Mouse (Mus musculus) kidney, embryonic 15.5 days (tissue): ENCODE results near the gene Arl6ip4. TPM values are rescaled to one million over a fixed set of nuclear protein-coding genes. Genes with fewer than 3 reads are reported as not detected.

Experiments
- ATAC-seq: fragments of 200-750 bp; cut with Nextera tagmentation; replicated peaks from 2 replicates; pipeline ENCODE4 v1.8.0; 2017; ENCODE audit warnings: moderate TSS enrichment; ENCODE audit not compliant: low FRiP score
- H3K27ac ChIP-seq: fragments of 300-500 bp; sonication (generic); 2 replicates; pipeline ENCODE4 v1.5.1; 2015; ENCODE audit warnings: mild to moderate bottlenecking, inconsistent platforms
- H3K27me3 ChIP-seq: fragments of 300-500 bp; sonication (generic); 2 replicates; pipeline ENCODE4 v1.6.1; 2015; ENCODE audit warnings: inconsistent platforms
- H3K36me3 ChIP-seq: fragments of 300-500 bp; sonication (generic); 2 replicates; pipeline ENCODE4 v1.6.1; 2015; ENCODE audit warnings: inconsistent platforms
- H3K4me1 ChIP-seq: fragments of 300-500 bp; sonication (generic); 2 replicates; pipeline ENCODE4 v1.6.1; 2015; ENCODE audit warnings: inconsistent platforms
- H3K4me2 ChIP-seq: fragments of 300-500 bp; sonication (generic); 2 replicates; pipeline ENCODE4 v1.6.1; 2015; ENCODE audit warnings: moderate library complexity, mild to moderate bottlenecking, inconsistent platforms
- H3K4me3 ChIP-seq: fragments of 300-500 bp; sonication (generic); replicated peaks from 2 replicates; pipeline ENCODE4 v1.5.1; 2015; ENCODE audit warnings: mild to moderate bottlenecking, inconsistent platforms
- H3K9ac ChIP-seq: fragments of 300-500 bp; sonication (generic); 2 replicates; pipeline ENCODE4 v1.6.1; 2015; ENCODE audit warnings: mild to moderate bottlenecking, inconsistent platforms
- H3K9me3 ChIP-seq: fragments of 300-500 bp; sonication (generic); replicated peaks from 2 replicates; pipeline ENCODE4 v1.6.1; 2016; ENCODE audit warnings: inconsistent platforms
- WGBS: fragments of 180-500 bp; shearing (Covaris S2); methylation state at CpG from one replicate; pipeline ENCODE4 v1.1.7; 2015; ENCODE audit warnings: mixed read lengths; 5-methylcytosine and 5-hydroxymethylcytosine counted together
- polyA plus RNA-seq: library from polyadenylated mRNA; unstranded; fragments of >200 nt; fragmentation: Nextera tagmentation; extraction: Ambion mirVana; gene quantifications from 2 replicates; pipeline ENCODE4 v1.2.1, GENCODE M21; 2015

The Arl6ip4 gene
- polyA plus RNA-seq, 1 experiment from 2014 or later: 108 TPM

DNA sequence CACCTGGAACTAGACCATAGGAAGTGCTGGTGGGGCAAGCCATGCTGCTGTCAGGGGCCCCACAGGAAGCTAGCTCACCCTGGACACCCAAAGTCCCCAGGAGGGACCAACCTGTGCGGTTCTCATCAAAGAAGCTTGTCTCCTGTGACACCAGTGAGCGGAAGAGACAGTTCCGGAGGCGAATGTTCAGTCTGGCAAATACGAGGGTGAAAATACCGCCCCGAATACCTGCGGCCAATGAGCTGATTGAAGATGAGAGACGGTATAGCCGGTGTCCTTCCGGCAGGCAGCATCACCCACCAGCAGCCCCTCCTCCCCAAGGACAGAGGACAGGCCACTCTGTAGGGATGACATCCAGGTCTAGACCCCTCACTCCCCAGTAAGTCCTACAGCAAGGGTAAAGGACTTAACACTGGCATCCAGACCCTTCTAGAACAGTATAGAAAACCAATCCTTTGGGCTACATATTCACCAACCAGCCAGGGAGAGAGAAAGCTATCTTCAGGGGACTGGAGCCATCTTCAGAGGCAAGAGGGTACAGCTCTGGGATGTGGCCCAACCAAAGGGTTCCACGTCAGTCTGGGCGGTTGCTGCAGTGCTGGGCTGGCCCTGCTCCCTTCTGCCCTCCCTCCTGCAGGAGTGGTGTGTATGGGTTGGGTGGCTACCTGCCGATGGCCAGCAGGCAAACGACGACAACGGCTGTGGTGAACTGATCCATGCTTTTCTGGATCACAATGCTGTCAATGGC lies 32.8 kb upstream of the Arl6ip4 start:
- WGBS: 88% methylated on average over 17 of the region's 17 CpGs

DNA sequence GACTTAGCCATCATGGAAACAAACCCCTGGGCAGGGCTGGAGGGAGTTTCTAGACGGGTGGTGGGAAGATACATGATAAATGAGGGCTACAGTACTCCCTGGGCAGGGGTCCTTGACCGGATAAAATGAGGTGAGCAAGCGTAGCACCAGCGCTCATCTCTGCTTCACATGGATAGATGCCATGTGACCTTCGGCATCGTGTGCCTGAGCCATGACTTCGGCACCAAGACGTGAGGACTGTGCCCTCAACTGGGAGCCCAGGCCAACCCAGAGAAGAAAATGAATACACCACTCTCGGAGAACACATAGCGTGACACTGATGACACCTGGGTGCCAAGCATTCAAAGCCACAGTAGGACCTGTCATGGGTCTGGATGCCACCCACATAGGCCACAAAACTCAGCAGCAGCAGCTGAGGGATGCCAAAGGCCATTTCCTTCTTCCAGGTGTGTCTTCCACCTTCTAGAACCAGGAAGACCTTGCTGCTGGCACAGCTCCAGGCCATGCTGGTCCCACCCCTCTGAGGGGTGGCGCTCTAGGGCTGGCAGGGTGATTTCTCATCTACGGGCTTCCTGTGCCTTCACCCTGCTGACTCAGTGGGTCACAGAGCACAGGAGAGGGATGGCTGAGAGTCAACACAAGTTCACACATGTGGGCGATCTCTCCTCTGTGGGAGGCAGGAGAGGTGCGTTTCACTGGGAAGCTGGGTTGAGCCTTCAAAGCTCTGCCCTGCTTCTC lies 31.9 kb upstream of the Arl6ip4 start:
- H3K4me2 ChIP-seq: no peak overlapping the region
- no peak overlapping the region for H3K27ac ChIP-seq
- H3K9ac ChIP-seq: no peak overlapping the region
- 76% methylated on average over 14 of the region's 14 CpGs for WGBS
- no peak overlapping the region for H3K4me3 ChIP-seq
- H3K9me3 ChIP-seq: no peaks in the 10 kb centered on the region
- no peak for ATAC-seq
- H3K4me1 ChIP-seq: no peaks in the 10 kb centered on the region
- H3K27me3 ChIP-seq: no peaks in the 10 kb centered on the region
- no peaks in the 10 kb centered on the region for H3K36me3 ChIP-seq

More for the DNA sequence above, 32.8 kb upstream of the Arl6ip4 start:
- Histone ChIP-seq H3K4me2 (no peak overlapping the region), H3K4me1 (no peaks in the 10 kb centered on the region), H3K27me3 (no peaks in the 10 kb centered on the region), H3K9me3 (no peaks in the 10 kb centered on the region), H3K4me3 (no peak overlapping the region), H3K9ac (no peak overlapping the region), H3K27ac (no peak overlapping the region), H3K36me3 (no peaks in the 10 kb centered on the region)
- no peak for ATAC-seq

DNA sequence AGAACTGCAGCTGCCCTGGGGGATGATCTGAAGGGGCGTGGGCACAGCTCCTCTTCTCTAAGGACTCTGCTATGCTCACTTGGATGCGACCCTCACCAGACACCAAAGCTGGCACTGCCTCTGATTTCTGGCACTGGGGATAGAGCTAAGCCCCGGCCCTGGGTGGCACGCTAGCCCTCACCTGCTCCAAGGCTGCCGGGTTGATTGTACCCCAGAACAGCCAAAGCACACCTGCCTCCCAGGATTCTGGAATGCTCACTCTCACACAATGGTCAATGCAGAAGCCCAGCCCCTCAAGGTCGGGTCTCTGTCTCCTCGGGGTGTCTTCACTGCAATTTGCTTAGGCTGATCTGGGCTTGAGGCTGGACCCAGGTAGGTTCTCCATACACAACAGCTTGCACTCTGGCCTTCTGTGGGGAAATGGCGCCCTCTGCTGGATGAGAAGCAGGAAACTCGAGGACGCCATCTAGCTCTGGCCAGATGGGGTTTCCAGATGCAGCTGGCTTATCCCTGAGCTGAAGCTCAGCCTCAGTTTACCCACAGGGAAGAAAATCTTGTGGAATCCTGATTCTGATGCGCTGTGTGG lies 31.2 kb upstream of the Arl6ip4 start:
- Histone ChIP-seq H3K4me1 (no peaks in the 10 kb centered on the region), H3K4me2 (no peak overlapping the region), H3K27me3 (no peaks in the 10 kb centered on the region), H3K36me3 (no peaks in the 10 kb centered on the region), H3K4me3 (no peak overlapping the region), H3K27ac (no peak overlapping the region), H3K9ac (no peak overlapping the region), H3K9me3 (no peaks in the 10 kb centered on the region)
- peak; percentile 23; the same call in 1 of the 2 replicates for ATAC-seq
- WGBS: 44% methylated on average over 11 of the region's 11 CpGs

DNA sequence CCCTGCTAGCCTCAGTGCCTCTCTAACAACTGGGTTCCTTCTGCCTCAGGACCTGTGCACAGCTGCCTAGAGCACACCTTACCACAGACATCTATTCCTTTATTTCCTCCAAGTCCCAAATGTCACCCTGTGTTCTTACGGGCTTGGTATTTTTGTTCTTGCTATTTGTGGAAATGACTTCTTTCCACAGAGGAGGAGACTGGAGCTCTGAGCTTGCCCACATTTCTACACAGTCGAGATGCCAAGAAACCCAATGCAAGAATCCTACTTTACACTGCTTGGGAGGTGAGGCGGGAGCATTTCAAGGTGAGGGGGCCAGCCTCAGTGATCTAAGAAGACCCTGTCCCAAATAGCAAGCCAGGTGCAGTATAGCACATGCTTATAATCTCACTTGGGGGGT lies 30.4 kb upstream of the Arl6ip4 start:
- no peak overlapping the region for H3K4me2 ChIP-seq
- no peaks in the 10 kb centered on the region for H3K4me1 ChIP-seq
- no peak for ATAC-seq
- H3K27ac ChIP-seq: no peak overlapping the region
- H3K9me3 ChIP-seq: no peaks in the 10 kb centered on the region
- H3K9ac ChIP-seq: no peak overlapping the region
- WGBS: 76% methylated on average over 3 of the region's 3 CpGs
- no peaks in the 10 kb centered on the region for H3K27me3 ChIP-seq
- no peak overlapping the region for H3K4me3 ChIP-seq
- H3K36me3 ChIP-seq: no peaks in the 10 kb centered on the region

DNA sequence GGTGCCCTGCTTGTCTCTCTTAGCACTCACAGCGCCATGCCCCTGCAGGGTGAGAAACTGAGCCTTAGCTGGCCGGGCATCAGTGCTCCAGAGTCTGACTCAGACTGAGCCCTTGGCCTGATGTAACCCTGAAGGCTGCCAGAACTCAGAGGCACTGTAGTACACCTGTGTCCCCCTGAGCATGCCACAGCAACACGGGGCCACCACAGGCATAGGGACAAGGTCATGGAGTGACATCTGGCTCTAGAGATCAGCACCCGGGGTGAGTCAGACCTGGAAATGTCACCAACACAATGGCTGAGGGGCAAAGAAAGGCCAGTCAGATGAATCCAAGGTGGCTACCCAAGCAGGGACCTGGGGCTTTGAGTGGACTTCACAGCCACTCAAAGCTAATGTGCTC lies 29.0 kb upstream of the Arl6ip4 start:
- 78% methylated on average over 4 of the region's 4 CpGs for WGBS

DNA sequence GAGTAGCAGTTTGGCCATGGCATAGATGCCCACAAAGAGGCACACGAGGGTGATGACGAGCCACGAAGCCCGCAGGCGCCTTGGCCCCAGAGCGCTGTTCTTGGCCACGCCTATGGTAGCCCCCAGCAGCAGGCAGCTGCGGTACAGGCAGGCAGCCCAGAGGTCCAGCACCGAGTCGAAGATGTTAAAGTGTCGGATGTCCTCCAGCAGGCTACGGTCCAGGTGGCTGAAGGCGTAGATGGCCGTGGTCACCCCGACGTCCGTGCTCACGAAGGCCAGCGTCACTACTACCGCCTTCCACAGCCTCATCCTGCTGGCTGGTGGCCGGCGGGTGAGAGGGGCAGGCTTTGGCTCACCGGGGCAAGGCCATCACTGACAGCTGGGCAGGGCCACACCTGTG lies 26.0 kb upstream of the Arl6ip4 start:
- Histone ChIP-seq H3K4me3 (no peak overlapping the region), H3K36me3 (no peaks in the 10 kb centered on the region), H3K9me3 (no peaks in the 10 kb centered on the region), H3K27me3 (no peaks in the 10 kb centered on the region), H3K4me1 (peaks cover 8% of the 10 kb centered on the region), H3K9ac (no peak overlapping the region), H3K27ac (no peak overlapping the region), H3K4me2 (no peak overlapping the region)
- WGBS: 83% methylated on average over 23 of the region's 23 CpGs
- ATAC-seq: no peak

More for the DNA sequence above, 29.0 kb upstream of the Arl6ip4 start:
- Histone ChIP-seq H3K9ac (no peak overlapping the region), H3K9me3 (no peaks in the 10 kb centered on the region), H3K27ac (no peak overlapping the region), H3K36me3 (no peaks in the 10 kb centered on the region), H3K27me3 (no peaks in the 10 kb centered on the region), H3K4me1 (0 out of 2 replicates have a peak, but pooled peaks cover 2% of the 10 kb centered on the region), H3K4me3 (no peak overlapping the region), H3K4me2 (no peak overlapping the region)
- ATAC-seq: no peak

DNA sequence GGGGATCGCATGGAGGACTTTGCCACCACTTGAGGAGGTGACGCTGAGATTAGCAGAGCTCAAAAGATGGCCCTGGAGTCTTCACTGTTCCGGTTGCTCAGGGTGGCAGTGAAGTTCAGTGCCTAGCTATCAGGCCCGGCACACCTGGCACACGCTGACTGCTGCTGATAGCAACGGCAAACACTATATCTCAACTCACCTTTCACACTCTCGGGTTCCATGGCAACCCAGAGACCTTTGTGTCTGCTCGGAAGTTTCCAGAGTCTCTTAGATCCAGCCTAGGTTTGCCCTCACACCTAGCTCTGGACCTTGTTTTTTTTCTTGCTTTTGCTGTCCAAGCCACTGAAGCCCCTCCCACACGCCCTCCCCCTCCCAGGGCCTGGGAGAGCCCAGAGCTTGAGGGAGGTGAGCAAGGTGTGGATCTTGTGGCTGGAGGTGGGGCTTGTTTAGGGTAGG lies 23.9 kb upstream of the Arl6ip4 start:
- peaks cover 19% of the 10 kb centered on the region for H3K4me1 ChIP-seq
- H3K36me3 ChIP-seq: no peaks in the 10 kb centered on the region
- no peak overlapping the region for H3K4me3 ChIP-seq
- H3K9ac ChIP-seq: no peak overlapping the region
- no peak overlapping the region for H3K27ac ChIP-seq
- WGBS: 68% methylated on average over 9 of the region's 9 CpGs
- ATAC-seq: no peak
- H3K9me3 ChIP-seq: no peaks in the 10 kb centered on the region
- no peak overlapping the region for H3K4me2 ChIP-seq
- no peaks in the 10 kb centered on the region for H3K27me3 ChIP-seq

DNA sequence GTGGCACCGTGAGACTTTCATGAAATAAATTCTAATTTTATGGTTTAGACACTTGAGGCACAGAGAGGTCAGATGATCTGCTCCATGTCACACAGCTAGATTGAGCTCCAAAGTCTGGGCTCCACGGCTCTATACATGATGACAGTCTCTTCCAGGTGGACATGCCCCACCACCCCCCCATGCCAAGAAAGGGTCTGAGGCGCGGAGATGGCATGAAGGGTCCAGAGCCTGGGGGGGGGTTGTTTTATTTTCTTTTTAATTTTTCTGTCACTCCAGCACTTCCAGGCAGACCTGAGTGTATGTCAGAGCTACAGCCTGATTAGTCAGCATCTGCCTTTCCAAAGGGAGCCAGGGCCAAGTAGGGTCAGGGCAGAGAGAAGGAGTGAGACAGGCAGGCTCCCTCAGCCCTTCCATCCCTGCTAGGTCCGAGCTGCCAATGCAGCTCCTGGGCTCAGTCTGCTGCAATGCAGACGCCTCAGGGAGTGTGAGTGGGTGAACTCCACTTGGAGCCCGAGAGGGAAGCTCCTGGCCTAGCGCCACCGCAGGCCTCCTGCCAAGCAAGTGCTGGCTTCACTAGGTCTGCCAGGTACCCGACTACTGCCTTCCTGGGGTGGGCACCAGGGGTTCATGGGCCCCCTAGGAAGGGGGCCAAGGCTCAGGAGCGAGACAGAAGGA lies 22.6 kb upstream of the Arl6ip4 start:
- whole genome bisulfite sequencing: 79% methylated on average over 11 of the region's 11 CpGs
- Histone ChIP-seq H3K27ac (no peak overlapping the region), H3K27me3 (no peaks in the 10 kb centered on the region), H3K4me1 (peaks cover 19% of the 10 kb centered on the region), H3K9me3 (no peaks in the 10 kb centered on the region), H3K4me2 (no peak overlapping the region), H3K4me3 (no peak overlapping the region), H3K36me3 (no peaks in the 10 kb centered on the region), H3K9ac (no peak overlapping the region)
- no peak for ATAC-seq

DNA sequence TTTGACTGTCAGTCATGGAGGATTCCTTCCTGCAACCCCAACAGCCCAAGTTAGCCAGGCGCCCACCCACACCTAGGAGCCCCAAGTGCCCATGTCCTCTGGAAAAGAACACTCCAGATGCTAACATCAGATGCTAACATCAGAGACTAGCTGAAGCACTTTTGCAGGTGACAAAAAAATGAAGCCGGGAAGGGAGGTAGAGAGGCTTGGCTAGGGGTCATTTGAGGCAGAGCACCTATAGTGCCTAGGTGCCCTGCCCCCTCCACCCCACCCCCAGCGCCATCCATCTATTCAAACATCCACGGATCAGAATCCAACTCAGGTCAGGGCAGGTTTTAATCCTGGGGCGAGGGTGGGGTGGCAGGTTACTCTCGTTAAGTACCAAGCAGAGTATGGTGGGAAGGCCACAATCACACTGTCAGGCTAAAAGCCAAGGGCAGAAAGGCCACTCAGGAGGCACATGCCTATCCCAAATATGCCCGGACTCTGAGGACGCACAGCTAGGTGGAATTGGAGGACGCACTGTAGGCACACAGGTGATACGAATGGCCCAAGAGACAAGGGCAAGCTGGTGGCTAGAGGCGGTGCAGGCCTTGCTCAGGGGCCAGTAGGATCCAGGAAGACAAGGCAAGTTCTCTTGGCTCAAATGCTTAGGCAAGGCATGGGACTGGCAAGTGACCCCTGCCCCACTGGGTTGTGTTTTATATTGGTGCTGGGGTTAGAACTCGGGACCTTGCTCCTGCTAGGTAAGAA lies 21.9 kb upstream of the Arl6ip4 start:
- Histone ChIP-seq H3K4me2 (no peak overlapping the region), H3K4me3 (no peak overlapping the region), H3K9me3 (no peaks in the 10 kb centered on the region), H3K36me3 (no peaks in the 10 kb centered on the region), H3K9ac (no peak overlapping the region), H3K27ac (no peak overlapping the region), H3K4me1 (peaks cover 19% of the 10 kb centered on the region), H3K27me3 (no peaks in the 10 kb centered on the region)
- ATAC-seq: no peak
- 88% methylated on average over 12 of the region's 12 CpGs for WGBS

DNA sequence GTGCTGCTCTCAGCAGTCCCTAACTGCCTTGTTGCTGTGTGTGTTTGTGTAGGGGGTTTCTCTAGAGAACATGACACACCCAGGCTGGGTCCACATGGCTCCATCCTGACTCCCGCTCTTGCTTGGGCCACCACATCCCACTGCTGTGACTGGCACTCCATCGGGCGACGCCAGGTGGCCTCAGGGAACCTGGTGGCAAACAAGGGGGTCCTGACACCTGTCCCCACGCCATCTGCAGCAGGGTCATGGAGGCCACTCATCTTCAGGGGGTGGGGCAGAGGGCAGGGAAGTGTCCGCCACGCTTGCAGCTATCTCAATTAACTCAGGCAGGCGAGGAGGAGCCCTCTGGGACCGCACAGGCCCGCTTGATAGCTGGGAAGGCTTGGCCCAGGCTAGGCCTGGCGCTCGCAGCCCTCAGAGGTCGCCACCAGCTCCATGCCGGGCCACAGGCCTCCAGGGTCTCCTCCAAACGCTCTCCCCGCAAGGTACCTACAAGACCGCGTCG lies 20.8 kb upstream of the Arl6ip4 start:
- no peaks in the 10 kb centered on the region for H3K36me3 ChIP-seq
- no peak overlapping the region for H3K27ac ChIP-seq
- ATAC-seq: peak; percentile 49
- H3K4me1 ChIP-seq: peaks cover 19% of the 10 kb centered on the region
- H3K9me3 ChIP-seq: no peaks in the 10 kb centered on the region
- H3K27me3 ChIP-seq: no peaks in the 10 kb centered on the region
- peak overlapping the region; percentile 57 for H3K4me3 ChIP-seq
- 8% methylated on average over 19 of the region's 19 CpGs for WGBS
- H3K4me2 ChIP-seq: peak overlapping the region; percentile 97
- H3K9ac ChIP-seq: peak overlapping the region; percentile 42

DNA sequence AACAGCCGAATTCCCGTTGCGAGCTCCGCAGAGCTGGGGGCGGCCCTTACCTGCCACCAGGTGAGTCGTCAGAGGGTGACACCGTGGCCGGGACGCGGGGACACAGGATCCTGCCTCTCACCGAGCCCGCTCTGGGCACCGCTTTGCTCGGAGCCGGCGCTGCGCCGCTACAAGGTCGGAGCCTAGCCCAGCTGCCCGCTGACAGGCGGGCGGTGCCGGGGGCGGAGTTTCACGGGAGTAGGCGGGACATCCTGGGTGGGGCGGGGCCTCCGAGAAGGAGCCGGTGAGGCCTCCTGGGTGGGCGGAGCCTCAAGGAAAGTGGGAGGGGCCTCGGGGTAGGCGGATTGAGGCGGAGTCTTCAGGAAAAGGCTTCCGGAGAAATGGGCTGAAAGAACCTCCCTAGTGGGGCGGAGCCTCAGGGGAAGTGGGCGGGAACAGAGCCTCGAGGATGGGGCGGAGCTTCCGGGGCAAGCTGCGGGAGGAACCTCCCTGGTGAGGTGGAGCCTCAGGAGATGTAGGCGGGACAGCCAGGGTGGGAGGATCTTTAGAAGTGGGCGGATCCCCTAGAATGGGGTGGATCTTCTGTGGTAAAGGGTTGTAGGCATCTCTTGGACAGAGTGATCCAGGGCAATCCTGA lies 20.2 kb upstream of the Arl6ip4 start, which contains the start of gene Abcb9:
TSS of gene Abcb9 (minus strand) at position 203 of the 637 bp plus-strand sequence.
- Histone ChIP-seq H3K36me3 (no peaks in the 10 kb centered on the region), H3K4me3 (peak within 1 kb of the TSS; percentile 57), H3K9ac (peak within 1 kb of the TSS; percentile 42), H3K4me1 (peaks cover 19% of the 10 kb centered on the region), H3K27ac (no peak within 1 kb of the TSS), H3K27me3 (no peaks in the 10 kb centered on the region), H3K4me2 (peak within 1 kb of the TSS; percentile 97), H3K9me3 (no peaks in the 10 kb centered on the region)
- 2% methylated on average over 42 of the region's 42 CpGs for WGBS
- ATAC-seq: peak; percentile 86
